Mouse (Mus musculus): ENCODE results near the gene Hoxc9. TPM values are rescaled to one million over a fixed set of nuclear protein-coding genes. Genes with fewer than 3 reads are reported as not detected.

Hoxc9 gene
- polyA plus RNA-seq, 1 experiment from 2014 or later, result not detected

DNA sequence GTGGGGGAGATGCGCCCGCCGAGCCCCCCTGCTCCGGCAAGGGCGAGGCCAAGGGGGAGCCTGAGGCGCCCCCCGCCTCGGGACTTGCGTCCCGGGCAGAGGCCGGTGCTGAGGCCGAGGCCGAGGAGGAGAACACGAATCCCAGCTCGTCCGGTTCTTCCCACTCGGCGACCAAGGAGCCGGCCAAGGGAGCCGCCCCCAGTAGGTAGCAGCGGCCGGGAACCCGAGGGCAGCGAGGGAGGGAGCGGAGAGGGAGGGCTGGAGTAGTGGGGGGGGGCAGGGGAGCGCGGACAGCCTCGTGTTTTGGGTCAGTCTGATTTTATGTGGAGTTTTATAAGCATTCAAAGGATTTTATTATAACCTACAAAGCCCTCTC is 21.2 kb upstream of the Hoxc9 start:
- H3K9ac ChIP-seq (ENCODE audit: low read length), result no peak overlapping the region
- no peaks in the 10 kb centered on the region for H3K4me1 ChIP-seq (replicated peaks; ENCODE audit: control insufficient read depth, insufficient read depth, low read length)
- H3K36me3 ChIP-seq (ENCODE audit: control insufficient read depth, insufficient read depth, low read length), result no peaks in the 10 kb centered on the region
- no peaks in the 10 kb centered on the region for H3K9me3 ChIP-seq (ENCODE audit: control insufficient read depth, low read length)
- H3K27me3 ChIP-seq (ENCODE audit: control insufficient read depth, insufficient read depth, low read depth, low read length), result peaks cover 95% of the 10 kb centered on the region
- no peak overlapping the region for H3K4me2 ChIP-seq (ENCODE audit: low read depth, low read length)
- no peak overlapping the region for H3K4me3 ChIP-seq (ENCODE audit: low read length)
- WGBS, result under 1% methylated on average over 27 of the region's 28 CpGs
- no peak overlapping the region for H3K27ac ChIP-seq (ENCODE audit: low read length)
- no peak for ATAC-seq (ENCODE audit: low read depth)

DNA sequence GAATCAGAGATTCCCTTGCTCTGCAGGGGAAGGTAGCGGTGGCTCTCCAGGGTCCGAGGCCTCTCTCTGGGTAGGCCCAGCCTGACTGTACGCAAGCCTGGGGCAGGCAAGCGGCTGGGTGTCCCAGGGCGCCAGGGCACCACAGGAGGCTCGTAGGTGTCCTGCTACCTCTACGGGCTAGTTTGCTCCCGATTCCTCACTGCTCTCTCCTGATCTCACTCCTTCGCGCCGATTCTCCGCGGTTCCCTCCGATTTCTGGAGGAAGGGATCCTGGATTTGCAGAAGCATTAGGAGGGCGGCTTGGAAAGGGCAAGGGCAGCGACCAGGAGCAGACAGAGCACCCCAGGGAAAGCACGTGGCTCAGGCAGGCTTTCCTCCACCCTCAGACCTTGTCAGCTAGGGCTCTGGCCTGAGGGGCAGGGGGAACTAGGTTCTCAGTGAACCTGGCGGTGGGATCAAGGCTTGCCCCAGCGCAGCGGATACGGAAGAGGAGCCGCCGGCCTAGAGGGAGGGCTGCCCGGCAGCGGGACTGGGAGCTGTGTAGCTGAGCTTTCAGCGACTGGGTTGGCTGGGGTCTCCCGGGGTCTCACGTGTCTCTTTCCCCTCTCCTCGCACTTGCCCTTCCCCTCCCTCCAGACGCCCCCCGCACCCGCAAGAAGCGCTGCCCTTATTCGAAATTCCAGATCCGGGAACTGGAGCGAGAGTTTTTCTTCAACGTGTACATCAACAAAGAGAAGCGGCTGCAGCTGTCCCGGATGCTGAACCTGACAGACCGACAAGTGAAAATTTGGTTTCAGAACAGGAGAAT is 20.2 kb upstream of the Hoxc9 start:
- no peaks in the 10 kb centered on the region for H3K9me3 ChIP-seq (ENCODE audit: control insufficient read depth, low read length)
- H3K9ac ChIP-seq (ENCODE audit: low read length), result no peak overlapping the region
- H3K4me3 ChIP-seq (ENCODE audit: low read length), result no peak overlapping the region
- H3K4me2 ChIP-seq (ENCODE audit: low read depth, low read length), result no peak overlapping the region
- no peaks in the 10 kb centered on the region for H3K36me3 ChIP-seq (ENCODE audit: control insufficient read depth, insufficient read depth, low read length)
- H3K27me3 ChIP-seq (ENCODE audit: control insufficient read depth, insufficient read depth, low read depth, low read length), result peaks cover 96% of the 10 kb centered on the region
- no peaks in the 10 kb centered on the region for H3K4me1 ChIP-seq (replicated peaks; ENCODE audit: control insufficient read depth, insufficient read depth, low read length)
- no peak for ATAC-seq (ENCODE audit: low read depth)
- WGBS, result under 1% methylated on average over 40 of the region's 40 CpGs
- H3K27ac ChIP-seq (ENCODE audit: low read length), result no peak overlapping the region

DNA sequence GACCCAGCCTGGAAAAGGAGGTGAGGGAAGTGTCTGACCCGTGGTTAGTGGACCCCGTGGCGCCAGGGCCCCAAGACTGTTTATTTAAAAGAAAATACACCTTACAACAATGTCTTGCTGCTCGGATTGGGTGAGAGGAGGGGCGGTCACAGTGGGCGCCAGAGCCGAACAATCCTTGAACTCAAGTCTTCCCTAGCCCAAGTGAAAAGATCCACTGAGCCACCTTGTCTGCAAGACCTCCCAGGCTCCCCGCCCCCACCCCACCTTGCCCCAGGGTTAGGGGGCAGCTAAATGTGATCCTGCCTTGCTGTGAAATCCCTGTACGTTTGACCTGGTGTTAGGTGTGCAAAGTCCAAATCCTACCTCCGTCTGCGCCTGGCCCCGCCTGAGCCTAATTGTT is 19.3 kb upstream of the Hoxc9 start:
- Histone ChIP-seq H3K9me3 (ENCODE audit: control insufficient read depth, low read length) (no peaks in the 10 kb centered on the region), H3K27ac (ENCODE audit: low read length) (no peak overlapping the region), H3K4me1 (replicated peaks; ENCODE audit: control insufficient read depth, insufficient read depth, low read length) (no peaks in the 10 kb centered on the region), H3K9ac (ENCODE audit: low read length) (no peak overlapping the region), H3K4me2 (ENCODE audit: low read depth, low read length) (no peak overlapping the region), H3K4me3 (ENCODE audit: low read length) (no peak overlapping the region), H3K36me3 (ENCODE audit: control insufficient read depth, insufficient read depth, low read length) (no peaks in the 10 kb centered on the region), H3K27me3 (ENCODE audit: control insufficient read depth, insufficient read depth, low read depth, low read length) (peaks cover 96% of the 10 kb centered on the region)
- ATAC-seq (ENCODE audit: low read depth), result no peak
- WGBS, result 0% methylated on average over 12 of the region's 12 CpGs

DNA sequence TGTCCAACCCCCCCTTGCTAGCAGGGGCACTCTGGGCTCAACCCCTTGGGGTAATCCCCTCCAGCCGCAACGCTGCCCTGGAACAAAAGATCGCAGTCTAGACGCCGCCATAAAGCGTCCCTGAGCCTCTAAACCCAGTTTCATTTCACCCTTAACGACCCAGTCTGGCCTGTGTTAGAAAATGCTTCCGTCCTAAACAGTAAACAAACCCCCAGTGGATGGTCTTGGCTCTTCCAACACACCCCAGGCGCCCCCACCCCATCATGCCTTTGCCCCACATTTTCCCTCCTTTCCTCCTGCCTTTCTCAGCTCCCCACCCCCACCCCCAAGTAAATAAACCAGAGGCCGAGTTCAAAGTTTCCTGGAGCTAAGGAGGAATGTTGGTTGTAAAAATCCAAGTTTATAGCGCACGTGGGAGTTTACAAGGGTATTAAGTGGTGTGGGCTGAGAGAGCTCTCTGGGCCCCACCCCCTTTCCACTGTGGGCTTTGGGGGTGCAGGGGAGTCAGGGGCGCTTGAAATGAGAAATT is 16.5 kb upstream of the Hoxc9 start:
- Histone ChIP-seq H3K9ac (ENCODE audit: low read length) (no peak overlapping the region), H3K9me3 (ENCODE audit: control insufficient read depth, low read length) (no peaks in the 10 kb centered on the region), H3K4me1 (replicated peaks; ENCODE audit: control insufficient read depth, insufficient read depth, low read length) (no peaks in the 10 kb centered on the region), H3K4me2 (ENCODE audit: low read depth, low read length) (no peak overlapping the region), H3K27me3 (ENCODE audit: control insufficient read depth, insufficient read depth, low read depth, low read length) (peaks cover 95% of the 10 kb centered on the region), H3K36me3 (ENCODE audit: control insufficient read depth, insufficient read depth, low read length) (no peaks in the 10 kb centered on the region), H3K4me3 (ENCODE audit: low read length) (no peak overlapping the region), H3K27ac (ENCODE audit: low read length) (no peak overlapping the region)
- ATAC-seq (ENCODE audit: low read depth), result no peak
- WGBS, result under 1% methylated on average over 13 of the region's 13 CpGs

DNA sequence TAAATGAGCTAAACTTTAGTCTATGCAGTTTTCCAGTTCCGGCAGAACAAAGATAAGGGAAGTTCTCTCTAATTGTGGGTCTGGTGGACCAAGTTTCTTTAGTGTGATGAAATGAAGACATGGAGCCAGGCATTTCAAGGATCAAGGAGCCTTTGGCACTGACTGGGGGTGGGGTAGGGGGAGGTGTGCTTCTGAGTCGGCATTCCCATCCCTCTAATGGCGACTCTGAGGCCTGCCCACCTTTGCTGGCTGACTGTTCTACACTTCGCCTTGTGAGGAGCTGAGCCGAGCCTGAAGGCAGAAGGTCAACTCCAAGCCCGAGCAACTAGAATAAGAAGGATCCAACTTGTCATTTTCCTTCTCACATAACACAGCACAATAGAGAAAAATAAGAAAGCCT is 14.5 kb upstream of the Hoxc9 start:
- Histone ChIP-seq H3K4me3 (ENCODE audit: low read length) (no peak overlapping the region), H3K4me2 (ENCODE audit: low read depth, low read length) (no peak overlapping the region), H3K36me3 (ENCODE audit: control insufficient read depth, insufficient read depth, low read length) (no peaks in the 10 kb centered on the region), H3K4me1 (replicated peaks; ENCODE audit: control insufficient read depth, insufficient read depth, low read length) (peaks cover 4% of the 10 kb centered on the region; the same call in 1 of the 2 replicates), H3K9ac (ENCODE audit: low read length) (no peak overlapping the region), H3K9me3 (ENCODE audit: control insufficient read depth, low read length) (no peaks in the 10 kb centered on the region), H3K27ac (ENCODE audit: low read length) (no peak overlapping the region), H3K27me3 (ENCODE audit: control insufficient read depth, insufficient read depth, low read depth, low read length) (peaks cover 95% of the 10 kb centered on the region)
- WGBS, result 3% methylated on average over 6 of the region's 6 CpGs
- ATAC-seq (ENCODE audit: low read depth), result no peak

GRCm38 (mm10) chr15:102962492-102962891 is 13.7 kb upstream of the Hoxc9 start:
- WGBS, result 2% methylated on average over 13 of the region's 13 CpGs
- Histone ChIP-seq H3K9ac (ENCODE audit: low read length) (no peak overlapping the region), H3K27me3 (ENCODE audit: control insufficient read depth, insufficient read depth, low read depth, low read length) (peaks cover 95% of the 10 kb centered on the region), H3K4me1 (replicated peaks; ENCODE audit: control insufficient read depth, insufficient read depth, low read length) (peaks cover 4% of the 10 kb centered on the region; the same call in 1 of the 2 replicates), H3K36me3 (ENCODE audit: control insufficient read depth, insufficient read depth, low read length) (no peaks in the 10 kb centered on the region), H3K9me3 (ENCODE audit: control insufficient read depth, low read length) (no peaks in the 10 kb centered on the region), H3K27ac (ENCODE audit: low read length) (no peak overlapping the region), H3K4me2 (ENCODE audit: low read depth, low read length) (no peak overlapping the region), H3K4me3 (ENCODE audit: low read length) (no peak overlapping the region)
- ATAC-seq (ENCODE audit: low read depth), result no peak

DNA sequence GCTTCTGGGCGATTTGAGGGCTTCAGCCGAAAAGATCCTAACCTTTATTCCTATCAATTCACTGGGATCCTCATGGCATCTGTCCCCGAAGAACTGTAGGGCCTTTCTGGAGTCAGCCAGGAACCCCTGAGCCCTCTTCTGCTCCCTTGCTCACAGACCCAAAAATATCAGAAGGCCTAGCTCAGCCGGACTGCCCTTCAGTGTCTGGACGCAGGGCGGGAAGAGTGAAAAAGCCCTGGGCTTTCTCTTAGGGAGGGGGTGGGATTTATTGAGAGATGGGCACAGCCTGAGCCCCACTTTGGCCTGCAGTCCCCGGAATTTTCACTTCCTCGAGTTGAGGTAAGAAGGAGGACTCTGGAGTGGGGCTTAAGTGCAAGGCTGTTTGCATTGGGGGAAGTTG is 13.0 kb upstream of the Hoxc9 start:
- Histone ChIP-seq H3K27me3 (ENCODE audit: control insufficient read depth, insufficient read depth, low read depth, low read length) (peaks cover 94% of the 10 kb centered on the region), H3K4me3 (ENCODE audit: low read length) (no peak overlapping the region), H3K27ac (ENCODE audit: low read length) (no peak overlapping the region), H3K36me3 (ENCODE audit: control insufficient read depth, insufficient read depth, low read length) (no peaks in the 10 kb centered on the region), H3K9ac (ENCODE audit: low read length) (no peak overlapping the region), H3K4me2 (ENCODE audit: low read depth, low read length) (no peak overlapping the region), H3K4me1 (replicated peaks; ENCODE audit: control insufficient read depth, insufficient read depth, low read length) (peaks cover 4% of the 10 kb centered on the region; the same call in 1 of the 2 replicates), H3K9me3 (ENCODE audit: control insufficient read depth, low read length) (no peaks in the 10 kb centered on the region)
- 2% methylated on average over 8 of the region's 8 CpGs for WGBS
- no peak for ATAC-seq (ENCODE audit: low read depth)

GRCm38 (mm10) chr15:102963671-102964640 is 12.3 kb upstream of the Hoxc9 start:
- peak; percentile 45; the same call in 1 of the 2 replicates for ATAC-seq (ENCODE audit: low read depth)
- Histone ChIP-seq H3K4me3 (ENCODE audit: low read length) (no peak overlapping the region), H3K4me1 (replicated peaks; ENCODE audit: control insufficient read depth, insufficient read depth, low read length) (peaks cover 4% of the 10 kb centered on the region; the same call in 1 of the 2 replicates), H3K27ac (ENCODE audit: low read length) (no peak overlapping the region), H3K9ac (ENCODE audit: low read length) (no peak overlapping the region), H3K9me3 (ENCODE audit: control insufficient read depth, low read length) (no peaks in the 10 kb centered on the region), H3K27me3 (ENCODE audit: control insufficient read depth, insufficient read depth, low read depth, low read length) (peaks cover 95% of the 10 kb centered on the region), H3K36me3 (ENCODE audit: control insufficient read depth, insufficient read depth, low read length) (no peaks in the 10 kb centered on the region), H3K4me2 (ENCODE audit: low read depth, low read length) (no peak overlapping the region)
- WGBS, result 2% methylated on average over 28 of the region's 28 CpGs
